Mouse (Mus musculus): ENCODE data around the gene Cox4i2. TPM values are rescaled to one million over a fixed set of nuclear protein-coding genes. Genes with fewer than 3 reads are reported as not detected.

Gene Cox4i2
- total RNA-seq, 1 experiment from 2014 or later, result not detected

DNA sequence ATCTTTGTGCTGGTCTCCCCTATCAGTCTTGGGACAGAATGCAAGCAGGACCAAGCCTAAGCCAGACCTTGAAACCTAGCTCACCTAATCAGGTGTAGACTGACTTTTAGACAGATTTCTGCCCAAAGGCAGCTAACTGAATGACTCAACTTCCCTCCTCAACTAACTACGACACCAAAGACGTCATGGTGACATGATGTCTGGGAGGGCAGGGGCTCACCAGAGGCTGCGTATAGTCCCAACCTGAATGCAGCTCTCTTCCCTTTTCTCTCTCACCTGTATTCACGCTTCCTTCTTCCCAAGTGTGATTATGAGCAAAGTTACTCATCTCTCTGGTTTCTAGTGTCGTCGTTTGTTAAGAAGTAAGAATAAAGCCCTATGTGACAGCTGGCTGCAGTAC, 33.6 kb downstream of the Cox4i2 start:
- no peak for ATAC-seq (replicated peaks; ENCODE audit: insufficient number of reproducible peaks, low FRiP score, low TSS enrichment, poor library complexity, severe bottlenecking)

DNA sequence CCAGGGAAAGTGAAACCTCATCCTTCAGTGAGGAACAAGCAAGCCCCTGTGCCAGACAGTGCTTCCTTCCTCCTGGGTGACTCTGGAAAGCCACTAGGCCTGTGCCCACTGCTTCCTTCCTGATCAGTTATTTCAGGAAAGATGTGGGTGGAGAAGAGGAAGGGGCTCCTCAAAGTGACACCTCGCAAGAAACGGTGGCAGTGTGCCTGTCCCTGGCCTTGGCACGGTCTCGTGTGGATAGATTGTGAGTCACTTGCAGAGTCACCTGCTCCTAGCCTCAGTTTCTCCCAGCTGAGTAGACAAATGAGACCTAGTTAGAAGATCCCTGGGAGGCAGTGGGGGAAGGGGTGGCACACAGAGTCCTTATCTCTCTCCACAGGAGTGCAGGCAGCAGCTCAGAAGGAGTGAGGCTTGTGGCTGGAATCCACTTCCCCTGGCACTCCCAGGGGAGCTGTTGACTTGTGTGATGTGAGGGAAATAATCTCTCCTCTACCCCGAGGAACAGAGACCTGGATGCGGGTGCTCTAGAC, 35.0 kb downstream of the Cox4i2 start:
- no peak for ATAC-seq (replicated peaks; ENCODE audit: insufficient number of reproducible peaks, low FRiP score, low TSS enrichment, poor library complexity, severe bottlenecking)

DNA sequence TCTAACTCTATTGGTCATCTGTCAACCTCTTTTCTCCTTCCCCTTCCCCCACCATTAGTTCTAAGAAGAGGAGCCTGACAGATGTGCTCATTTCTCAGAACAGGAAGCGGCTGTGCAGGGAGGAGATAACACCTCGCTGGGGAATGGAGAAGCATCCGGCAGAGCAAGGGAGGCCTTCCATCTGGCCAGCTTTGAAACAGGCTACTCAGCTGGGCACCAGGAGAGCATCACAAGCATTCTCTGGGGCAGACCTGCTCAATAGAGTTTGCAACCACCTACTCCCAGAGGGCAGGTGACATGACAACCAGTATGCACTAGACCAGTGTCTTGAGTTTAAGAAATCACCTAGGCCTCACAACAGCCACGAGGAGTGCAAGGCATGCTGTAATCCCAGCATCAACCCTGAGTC, 35.6 kb downstream of the Cox4i2 start:
- peak; percentile 75 for ATAC-seq (replicated peaks; ENCODE audit: insufficient number of reproducible peaks, low FRiP score, low TSS enrichment, poor library complexity, severe bottlenecking)

DNA sequence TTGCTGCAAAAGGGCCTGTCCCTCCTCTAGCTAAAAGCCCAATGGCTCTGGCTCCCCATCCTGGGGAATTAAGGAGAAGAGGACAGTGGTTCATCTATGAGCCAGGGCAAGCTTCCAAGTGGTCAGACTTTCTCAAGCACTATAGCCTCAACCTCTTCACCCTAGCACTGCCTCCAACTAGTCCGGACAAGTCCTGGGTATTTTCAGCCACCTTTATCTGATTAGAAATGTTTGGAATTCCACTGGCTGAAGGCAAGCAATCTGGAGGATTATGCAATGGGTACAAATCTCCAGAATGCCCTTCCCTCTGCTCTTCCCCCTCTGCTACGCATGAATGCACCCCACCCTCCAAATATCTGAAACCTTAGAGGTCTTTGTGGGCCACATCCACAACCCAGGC, 38.5 kb downstream of the Cox4i2 start:
- ATAC-seq (replicated peaks; ENCODE audit: insufficient number of reproducible peaks, low FRiP score, low TSS enrichment, poor library complexity, severe bottlenecking), result no peak

DNA sequence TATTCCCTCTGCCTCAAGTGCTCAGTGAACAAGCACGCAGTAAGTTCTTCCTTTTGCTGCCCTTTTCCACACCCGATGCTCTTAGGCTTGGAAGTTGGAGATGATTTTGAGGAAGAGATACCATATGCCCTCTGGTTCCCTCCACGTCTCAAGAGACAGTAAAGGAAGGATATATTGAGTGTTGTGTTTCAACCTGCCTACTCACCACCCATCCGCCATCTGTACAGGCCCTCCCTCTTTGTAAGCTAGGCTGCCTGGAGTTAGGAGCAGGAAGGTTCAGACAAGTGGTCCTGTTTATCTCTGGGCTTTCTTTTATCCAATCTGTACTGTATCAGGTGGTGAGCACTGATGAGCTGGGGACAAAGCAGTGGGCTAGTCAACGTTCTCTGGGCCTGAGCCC, 39.4 kb downstream of the Cox4i2 start:
- ATAC-seq (replicated peaks; ENCODE audit: insufficient number of reproducible peaks, low FRiP score, low TSS enrichment, poor library complexity, severe bottlenecking), result no peak

DNA sequence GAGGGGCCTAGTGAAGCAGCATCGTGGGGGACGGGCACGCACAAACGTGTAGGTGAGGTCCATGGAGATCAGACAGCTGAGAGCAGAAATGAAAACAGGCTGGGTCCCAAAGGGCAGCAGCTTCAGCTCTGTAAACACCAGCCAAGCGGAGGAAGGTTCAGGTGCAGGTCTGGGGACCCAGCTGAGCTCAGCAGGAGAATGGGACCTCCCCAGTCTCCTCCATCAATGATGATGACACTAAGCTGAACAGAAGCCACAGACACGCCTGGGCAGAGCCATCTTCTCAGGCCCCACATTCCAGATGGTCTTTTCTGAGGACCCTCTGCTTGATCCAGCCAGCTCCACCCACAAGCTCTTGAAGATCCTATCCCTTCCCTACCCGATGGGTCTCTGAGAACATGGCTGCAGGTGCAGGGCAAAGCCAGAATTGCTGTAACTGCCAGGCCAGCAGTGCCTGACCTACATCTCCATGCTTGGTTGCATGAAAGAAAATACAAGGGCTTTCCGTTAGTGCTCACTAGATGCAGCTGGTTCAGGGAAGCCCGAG, 40.4 kb downstream of the Cox4i2 start:
- no peak for ATAC-seq (replicated peaks; ENCODE audit: insufficient number of reproducible peaks, low FRiP score, low TSS enrichment, poor library complexity, severe bottlenecking)

DNA sequence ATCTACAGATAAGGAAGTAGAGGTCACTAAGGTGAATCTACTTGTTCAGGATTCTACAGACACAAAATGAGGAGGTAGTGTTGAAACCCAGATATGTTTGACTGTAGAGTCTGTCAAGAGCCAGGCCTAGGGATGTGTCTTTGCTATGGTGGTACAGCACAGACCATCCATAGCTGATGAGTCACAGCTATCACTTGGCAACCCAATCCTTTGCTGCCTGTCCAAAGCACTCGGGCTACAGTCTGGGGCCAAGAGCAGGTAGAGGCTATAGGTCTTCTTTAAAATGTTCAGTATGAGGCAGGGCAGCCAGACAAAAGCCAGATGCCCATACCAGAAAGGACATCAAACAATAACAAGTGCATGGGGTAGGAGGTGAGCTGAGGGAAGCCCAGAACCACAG, 43.6 kb downstream of the Cox4i2 start:
- no peak for ATAC-seq (replicated peaks; ENCODE audit: insufficient number of reproducible peaks, low FRiP score, low TSS enrichment, poor library complexity, severe bottlenecking)

DNA sequence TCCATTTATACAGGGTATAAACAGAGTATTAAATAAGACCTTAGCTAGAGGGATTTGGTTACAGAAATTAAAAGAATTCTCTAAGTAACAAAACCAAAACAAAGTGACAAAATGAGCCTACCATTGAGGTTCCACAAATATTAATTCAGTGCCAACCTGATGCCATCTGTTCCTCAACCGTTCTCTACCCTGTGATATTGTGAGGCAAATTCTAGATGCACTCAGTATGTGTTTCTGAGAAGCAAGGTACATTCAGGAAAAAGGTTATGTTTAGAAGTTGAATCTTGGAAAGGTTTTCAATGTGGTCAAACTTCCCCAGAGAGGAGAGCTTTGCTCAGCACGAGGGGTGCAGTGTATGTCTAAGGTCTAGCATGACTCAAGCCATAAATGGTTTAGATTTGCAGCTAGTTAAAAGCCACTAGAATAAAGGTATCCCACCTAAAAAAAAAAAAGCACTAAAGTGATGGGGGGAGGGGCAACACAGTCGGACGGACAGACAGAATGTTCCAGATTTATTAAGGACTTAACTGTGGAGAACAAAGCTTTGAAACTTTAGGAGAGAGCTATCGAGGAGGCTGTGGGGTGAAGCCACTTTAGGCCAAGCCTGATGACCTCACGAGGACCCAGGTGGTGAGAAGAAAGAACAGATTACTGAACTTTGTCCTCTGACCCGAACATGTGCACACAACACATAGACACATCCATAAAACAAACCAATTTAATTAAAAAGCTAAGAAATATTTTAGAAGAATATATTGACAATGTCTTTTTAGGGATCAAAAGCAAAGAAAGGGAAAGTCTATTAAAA, 46.2 kb downstream of the Cox4i2 start:
- ATAC-seq (replicated peaks; ENCODE audit: insufficient number of reproducible peaks, low FRiP score, low TSS enrichment, poor library complexity, severe bottlenecking), result no peak

DNA sequence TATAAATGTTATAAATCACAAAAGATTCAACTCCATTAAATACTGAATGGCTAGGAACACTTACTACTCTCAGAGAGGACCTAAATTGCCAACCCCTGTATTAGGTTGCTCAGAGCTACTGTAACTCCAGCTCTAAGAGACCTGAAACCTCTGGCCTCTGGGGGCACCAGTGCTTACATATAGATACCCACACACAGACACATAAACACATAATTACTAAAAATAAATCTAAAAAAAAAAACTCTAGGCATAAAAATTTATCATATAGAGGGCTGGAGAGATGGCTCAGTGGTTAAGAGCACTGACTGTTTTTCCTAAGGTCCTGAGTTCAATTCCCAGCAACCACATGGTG, 46.8 kb downstream of the Cox4i2 start:
- no peak for ATAC-seq (replicated peaks; ENCODE audit: insufficient number of reproducible peaks, low FRiP score, low TSS enrichment, poor library complexity, severe bottlenecking)

DNA sequence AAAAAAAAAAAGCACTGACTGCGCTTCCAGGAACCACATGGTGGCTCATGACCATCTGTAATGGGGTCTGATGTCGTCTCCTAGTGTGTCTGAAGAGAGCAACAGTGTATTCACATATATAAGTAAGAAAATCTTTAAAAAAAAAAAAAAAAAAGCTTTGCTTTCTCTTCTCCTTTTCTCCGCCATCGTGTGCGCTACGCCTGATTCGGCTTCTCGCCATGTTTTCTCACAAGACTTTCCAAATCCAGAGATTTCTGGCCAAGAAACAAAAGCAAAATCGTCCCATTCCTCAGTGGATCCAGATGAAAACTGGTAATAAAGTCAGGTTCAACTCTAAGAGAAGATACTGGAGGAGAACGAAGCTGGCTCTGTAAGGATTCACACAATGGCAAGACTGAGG, 48.3 kb downstream of the Cox4i2 start:
- no peak for ATAC-seq (replicated peaks; ENCODE audit: insufficient number of reproducible peaks, low FRiP score, low TSS enrichment, poor library complexity, severe bottlenecking)

DNA sequence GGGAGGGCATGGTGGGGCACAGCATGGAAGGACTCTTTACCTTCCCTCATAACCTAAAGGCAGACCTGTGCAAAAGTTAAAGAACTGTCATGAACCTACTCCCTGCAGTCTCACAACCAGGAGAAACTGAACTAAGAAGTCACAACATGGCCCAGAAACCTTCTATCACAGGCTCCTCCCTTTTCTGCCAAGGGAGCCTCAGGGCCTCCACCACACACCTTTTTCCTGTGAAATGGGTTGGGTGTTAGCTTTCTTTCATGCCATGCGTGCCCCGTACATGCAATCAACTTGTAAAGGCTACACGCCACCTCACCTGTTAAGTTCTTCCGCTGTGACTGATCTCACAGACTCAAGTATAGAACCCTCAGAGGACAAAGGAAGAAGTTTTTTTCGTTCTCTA, 49.1 kb downstream of the Cox4i2 start:
- no peak for ATAC-seq (replicated peaks; ENCODE audit: insufficient number of reproducible peaks, low FRiP score, low TSS enrichment, poor library complexity, severe bottlenecking)

DNA sequence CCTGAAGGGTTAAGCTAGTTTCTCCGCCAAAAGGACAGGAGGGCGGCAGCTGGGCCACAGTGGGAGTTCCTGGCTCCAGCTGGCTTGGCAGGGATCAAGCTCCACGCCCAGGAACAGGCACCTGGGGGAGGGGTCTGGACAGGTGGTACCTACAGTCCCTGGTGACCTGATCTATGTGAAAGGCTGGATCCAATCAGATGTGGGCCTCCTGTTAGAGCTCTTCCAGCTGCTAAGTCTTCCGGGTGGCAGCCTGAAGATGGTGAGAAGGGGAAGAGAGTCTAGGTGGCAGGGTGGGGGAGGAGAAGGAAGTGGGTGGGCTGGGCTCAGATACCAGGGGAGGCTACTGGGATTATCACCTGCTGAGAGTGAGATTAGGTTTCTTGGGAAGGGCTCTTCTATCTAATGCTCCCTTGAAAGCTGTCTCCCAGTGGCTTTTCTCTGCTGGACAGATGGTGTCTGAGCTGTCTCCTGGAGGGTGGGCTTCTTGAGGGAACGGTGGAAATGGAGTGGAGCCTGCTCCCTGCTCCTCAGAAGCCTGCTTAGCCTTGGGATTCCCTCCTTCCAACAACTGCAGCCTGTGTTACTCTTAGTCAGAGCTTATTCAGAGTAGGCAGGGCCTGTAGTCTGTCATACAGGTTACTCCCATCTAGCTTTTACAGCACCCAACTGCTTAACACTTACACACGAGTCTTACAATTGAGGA, 50.6 kb downstream of the Cox4i2 start:
- ATAC-seq (replicated peaks; ENCODE audit: insufficient number of reproducible peaks, low FRiP score, low TSS enrichment, poor library complexity, severe bottlenecking), result no peak

DNA sequence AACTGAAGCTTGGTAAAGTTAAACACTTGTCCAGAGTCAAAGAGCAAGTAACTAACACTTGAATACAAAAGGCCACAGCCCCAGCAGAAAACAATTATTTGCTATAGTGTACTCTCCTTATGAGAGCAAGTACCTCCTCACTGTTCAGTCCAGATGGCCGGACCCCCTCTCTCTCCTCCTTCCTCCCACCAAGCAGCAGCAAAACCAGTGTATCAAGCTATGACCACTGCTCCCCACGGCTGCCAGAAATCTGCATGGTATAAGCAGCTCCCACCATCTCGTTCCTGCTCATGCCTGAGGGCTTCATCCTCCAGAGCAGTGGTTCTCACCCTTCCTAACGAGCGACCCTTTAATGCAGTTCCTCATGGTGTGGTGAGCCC, 51.1 kb downstream of the Cox4i2 start:
- no peak for ATAC-seq (replicated peaks; ENCODE audit: insufficient number of reproducible peaks, low FRiP score, low TSS enrichment, poor library complexity, severe bottlenecking)

DNA sequence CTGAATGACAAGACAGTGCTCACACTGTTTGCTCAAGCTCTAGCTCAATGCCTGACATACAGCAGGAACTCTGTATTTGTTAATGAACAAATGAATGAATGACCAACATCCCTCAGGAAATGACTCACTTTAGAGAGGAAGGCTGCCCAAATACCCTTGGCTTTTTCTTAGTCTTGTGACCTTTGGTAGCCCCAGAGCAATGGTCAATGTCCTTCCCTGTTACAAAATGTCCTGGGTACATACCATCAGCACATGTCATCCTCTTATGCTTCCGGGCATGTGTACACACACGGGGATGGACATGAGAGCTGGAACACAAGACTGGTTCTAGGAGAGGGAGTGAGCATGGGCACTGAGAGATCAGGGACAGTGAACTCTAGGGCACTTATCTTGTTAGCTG, 52.1 kb downstream of the Cox4i2 start:
- no peak for ATAC-seq (replicated peaks; ENCODE audit: insufficient number of reproducible peaks, low FRiP score, low TSS enrichment, poor library complexity, severe bottlenecking)

DNA sequence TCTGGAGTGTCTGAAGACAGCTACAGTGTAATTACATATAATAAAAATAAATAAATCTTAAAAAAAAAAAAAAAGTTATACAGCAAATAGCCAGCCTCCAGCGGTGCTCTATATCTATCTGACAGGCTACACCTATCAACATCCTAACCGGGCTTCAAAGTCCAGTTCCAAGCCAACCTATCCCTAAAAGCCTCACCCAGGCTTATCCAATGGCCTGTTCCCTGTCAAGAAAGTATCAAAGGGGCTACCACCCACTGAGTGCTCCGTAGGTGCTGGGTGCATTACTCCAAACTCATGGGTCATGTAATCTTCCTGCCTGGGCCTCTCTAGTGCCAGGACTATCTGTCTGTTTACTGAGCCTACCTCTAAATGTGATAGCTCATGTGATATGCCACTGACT, 54.2 kb downstream of the Cox4i2 start:
- no peak for ATAC-seq (replicated peaks; ENCODE audit: insufficient number of reproducible peaks, low FRiP score, low TSS enrichment, poor library complexity, severe bottlenecking)

DNA sequence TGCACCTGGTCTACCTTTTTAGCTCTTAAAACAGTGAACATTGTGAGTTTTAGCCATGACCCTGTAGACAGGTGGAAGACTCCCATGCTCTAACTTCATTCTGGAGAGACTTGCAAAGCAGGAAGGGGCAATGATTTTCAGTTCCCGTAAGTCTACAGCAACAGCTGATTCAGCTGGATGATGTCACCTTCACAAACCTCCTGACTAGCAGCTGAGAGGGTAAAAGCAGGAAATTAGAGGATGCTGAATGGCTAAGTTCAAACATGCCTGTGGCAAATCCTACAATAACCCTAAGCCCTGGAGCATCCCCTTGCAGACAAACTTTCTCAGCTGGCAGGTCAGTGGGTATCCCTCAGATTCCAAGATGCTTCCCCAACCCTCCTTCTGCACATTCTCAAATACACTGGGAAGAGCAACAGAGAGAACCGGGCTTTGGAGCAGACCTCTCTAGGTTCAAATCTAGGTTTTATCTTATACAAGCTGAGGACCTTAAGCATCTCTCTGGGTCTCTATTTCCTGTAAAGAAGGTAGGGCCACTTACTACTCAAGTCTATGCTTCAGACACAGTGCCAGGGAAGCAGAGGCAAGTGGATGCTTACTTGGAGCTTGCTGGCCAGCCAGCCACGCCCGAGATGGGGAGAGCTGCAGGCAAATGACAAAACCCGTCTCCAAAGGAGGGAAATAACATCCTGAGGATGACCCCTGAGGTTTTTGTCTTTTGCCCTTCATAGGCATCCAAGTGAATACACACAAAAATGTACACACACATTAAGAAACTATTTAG, 56.4 kb downstream of the Cox4i2 start:
- ATAC-seq (replicated peaks; ENCODE audit: insufficient number of reproducible peaks, low FRiP score, low TSS enrichment, poor library complexity, severe bottlenecking), result 0 out of 2 replicates have a peak, but pooled peaks have one; percentile 43

DNA sequence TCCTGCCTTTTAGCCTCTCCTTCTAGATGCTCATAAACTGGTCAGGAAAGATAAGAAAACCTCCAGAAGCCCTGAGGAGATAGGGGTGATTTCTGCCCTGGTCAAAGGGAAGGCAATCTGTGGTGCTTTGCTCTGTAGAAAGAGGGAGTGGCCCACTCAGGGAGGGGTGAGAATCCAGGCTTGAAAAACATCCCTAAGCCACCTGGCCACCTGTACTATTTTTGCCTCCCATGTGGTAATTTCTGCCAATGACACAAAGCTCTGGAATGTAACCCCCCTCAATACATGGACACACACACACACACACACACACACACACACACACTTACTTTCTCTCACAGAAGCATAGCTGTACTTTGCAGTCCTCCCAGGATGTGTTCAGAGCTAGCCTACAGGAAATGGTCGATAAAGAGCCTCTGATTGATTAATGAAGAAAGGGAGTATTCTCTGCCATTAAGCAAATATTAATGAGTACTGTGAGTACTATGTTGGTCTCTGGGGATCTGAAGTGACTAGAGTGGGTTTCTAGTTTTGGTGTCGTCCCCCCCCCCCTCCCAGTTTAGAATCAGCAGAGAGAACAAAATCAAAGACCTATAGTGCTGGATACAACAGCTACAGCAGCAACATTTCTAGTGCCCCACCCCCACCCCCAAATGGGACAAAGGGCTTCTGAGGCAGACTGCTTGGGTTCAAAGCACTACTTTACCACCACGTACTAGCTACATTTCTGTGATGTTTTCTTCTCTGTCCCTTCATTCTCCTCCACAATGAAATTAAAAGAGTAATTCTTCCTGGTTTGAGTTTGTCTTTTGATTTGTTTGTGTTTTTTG, 57.6 kb downstream of the Cox4i2 start:
- ATAC-seq (replicated peaks; ENCODE audit: insufficient number of reproducible peaks, low FRiP score, low TSS enrichment, poor library complexity, severe bottlenecking), result no peak

DNA sequence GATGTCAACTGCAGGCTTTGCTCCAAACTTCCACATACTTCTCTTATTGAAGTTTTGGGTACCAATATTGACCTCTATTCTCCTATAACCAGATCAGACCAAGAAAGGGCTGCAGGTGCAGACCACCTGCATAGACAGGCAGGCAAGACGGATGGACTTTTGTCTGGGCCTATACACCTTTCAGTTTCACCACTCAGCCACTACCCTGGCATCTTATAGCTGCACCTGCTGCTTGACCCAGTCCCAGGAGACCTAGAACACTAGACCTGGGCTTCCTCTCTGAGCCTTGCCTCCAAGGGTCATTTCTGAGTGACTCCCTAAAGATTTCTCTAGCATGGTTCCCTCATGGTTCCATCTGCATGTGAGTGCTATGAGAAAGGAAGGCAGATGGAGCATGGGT, 59.3 kb downstream of the Cox4i2 start:
- ATAC-seq (replicated peaks; ENCODE audit: insufficient number of reproducible peaks, low FRiP score, low TSS enrichment, poor library complexity, severe bottlenecking), result no peak
